Mouse (Mus musculus) forebrain, embryonic 10.5 days (tissue): ENCODE measurements at regions not wholly inside any gene's neighbourhood (a gene's known extent, or its start where the extent isn't known, plus 50 kb on each side); places are given as distances from the start of the nearest gene placed in this dataset.
"Not testable (repeated sequence)": the region's sequence is repeated elsewhere in the genome, so short reads cannot be mapped to it uniquely, and the experiment has no call there.

Experiments used
- DNase-seq: peaks from one replicate; pipeline ENCODE4 v3.0.0-alpha.2; 2017; ENCODE audit warnings: low spot score; ENCODE audit errors: extremely low spot score
- H3K27ac ChIP-seq: fragments of 300-500 bp; sonication (generic); 2 replicates; pipeline ENCODE4 v1.5.1; 2016; ENCODE audit warnings: mild to moderate bottlenecking
- H3K27me3 ChIP-seq: fragments of 300-500 bp; sonication (generic); 2 replicates; pipeline ENCODE4 v1.6.1; 2016; ENCODE audit warnings: mild to moderate bottlenecking; ENCODE audit not compliant: poor library complexity, severe bottlenecking
- H3K36me3 ChIP-seq: fragments of 300-500 bp; sonication (generic); replicated peaks from 2 replicates; pipeline ENCODE4 v1.6.1; 2016; ENCODE audit warnings: mild to moderate bottlenecking, moderate library complexity
- H3K4me1 ChIP-seq: fragments of 300-500 bp; sonication (generic); 2 replicates; pipeline ENCODE4 v1.6.1; 2016
- H3K4me3 ChIP-seq: fragments of 300-500 bp; sonication (generic); 2 replicates; pipeline ENCODE4 v1.5.1; 2016; ENCODE audit warnings: mild to moderate bottlenecking, moderate library complexity
- H3K9me3 ChIP-seq: fragments of 300-500 bp; sonication (generic); 2 replicates; pipeline ENCODE4 v1.6.1; 2016; ENCODE audit warnings: mild to moderate bottlenecking, moderate library complexity
- WGBS: fragments of 180-500 bp; shearing (Covaris S2); methylation state at CpG from one replicate; pipeline ENCODE4 v1.1.7; 2016; 5-methylcytosine and 5-hydroxymethylcytosine counted together

DNA sequence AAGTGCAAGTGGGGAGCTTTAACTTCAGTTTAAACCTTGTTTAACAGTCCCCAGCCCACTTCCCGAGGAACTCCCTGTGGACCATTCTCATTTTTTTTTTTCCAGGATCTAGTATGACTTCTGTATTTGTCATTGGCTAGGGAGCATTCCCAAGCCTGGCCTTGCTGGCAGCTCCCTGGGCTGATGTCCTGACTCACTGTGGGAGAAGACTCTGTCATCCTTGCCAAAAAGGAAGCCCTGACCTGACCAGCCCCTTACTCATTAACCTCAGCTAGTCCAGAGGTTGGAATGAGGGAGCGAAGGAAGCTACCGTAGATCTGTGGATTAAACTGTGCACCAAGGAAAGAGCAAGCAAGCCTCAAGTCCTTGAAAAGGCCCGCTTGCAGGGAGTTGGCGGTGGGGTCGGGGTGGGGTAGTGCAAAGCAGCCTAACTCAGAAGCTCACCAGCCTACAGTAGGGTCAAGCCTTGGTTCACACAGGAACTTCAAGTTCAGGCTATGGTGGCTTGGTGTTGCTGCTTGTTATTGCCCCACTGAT, 130.3 kb downstream of the Kcnrg start:
- peak overlapping the region; percentile 65 for H3K27ac ChIP-seq
- no peak for DNase-seq
- H3K4me1 ChIP-seq, result peaks cover 27% of the 10 kb centered on the region
- H3K9me3 ChIP-seq, result no peaks in the 10 kb centered on the region
- no peaks in the 10 kb centered on the region for H3K36me3 ChIP-seq
- 78% methylated on average over 6 of the region's 6 CpGs for WGBS
- no peak overlapping the region for H3K4me3 ChIP-seq
- H3K27me3 ChIP-seq, result no peaks in the 10 kb centered on the region

DNA sequence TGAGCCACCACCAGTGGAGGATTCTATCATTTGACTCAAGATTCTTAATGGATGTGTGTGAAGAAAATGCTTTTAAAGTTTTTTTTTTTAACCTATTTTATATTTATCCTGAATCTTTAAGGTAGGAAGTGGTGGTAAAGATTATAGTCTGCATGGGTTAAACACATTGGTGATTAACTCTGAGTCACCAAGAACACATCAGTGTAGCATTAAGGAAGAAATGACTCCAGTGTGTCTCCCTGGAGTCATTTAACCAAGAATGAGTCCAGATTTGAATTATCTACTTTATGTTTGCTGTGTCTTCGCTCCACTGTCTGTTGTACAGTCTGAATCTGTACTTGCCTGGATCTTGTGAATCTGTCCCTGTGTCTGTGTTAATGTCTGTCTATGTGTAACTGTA, 132.2 kb downstream of the Kcnrg start:
- Histone ChIP-seq H3K4me1 (peaks cover 35% of the 10 kb centered on the region), H3K27me3 (no peaks in the 10 kb centered on the region), H3K36me3 (no peaks in the 10 kb centered on the region), H3K9me3 (no peaks in the 10 kb centered on the region), H3K4me3 (no peak overlapping the region), H3K27ac (no peak overlapping the region)
- WGBS, result 95% methylated on average over 1 of the region's 1 CpGs
- no peak for DNase-seq

- Histone ChIP-seq H3K36me3 (no peaks in the 10 kb centered on the region), H3K9me3 (no peaks in the 10 kb centered on the region), H3K27me3 (no peaks in the 10 kb centered on the region), H3K4me1 (peaks cover 7% of the 10 kb centered on the region), H3K27ac (no peak overlapping the region), H3K4me3 (no peak overlapping the region)
- no peak for DNase-seq
- 54% methylated on average over 4 of the region's 4 CpGs for WGBS
Measured at GRCm38 (mm10) chr14:61743855-61744408, 136.7 kb downstream of the Kcnrg start.

- Histone ChIP-seq H3K9me3 (no peaks in the 10 kb centered on the region), H3K27me3 (peaks cover 10% of the 10 kb centered on the region), H3K4me1 (peaks cover 14% of the 10 kb centered on the region), H3K4me3 (no peak overlapping the region), H3K36me3 (no peaks in the 10 kb centered on the region), H3K27ac (no peak overlapping the region)
- 97% methylated on average over 3 of the region's 3 CpGs for WGBS
- DNase-seq, result no peak
Measured at GRCm38 (mm10) chr14:61753421-61753820, 146.2 kb downstream of the Kcnrg start.

DNA sequence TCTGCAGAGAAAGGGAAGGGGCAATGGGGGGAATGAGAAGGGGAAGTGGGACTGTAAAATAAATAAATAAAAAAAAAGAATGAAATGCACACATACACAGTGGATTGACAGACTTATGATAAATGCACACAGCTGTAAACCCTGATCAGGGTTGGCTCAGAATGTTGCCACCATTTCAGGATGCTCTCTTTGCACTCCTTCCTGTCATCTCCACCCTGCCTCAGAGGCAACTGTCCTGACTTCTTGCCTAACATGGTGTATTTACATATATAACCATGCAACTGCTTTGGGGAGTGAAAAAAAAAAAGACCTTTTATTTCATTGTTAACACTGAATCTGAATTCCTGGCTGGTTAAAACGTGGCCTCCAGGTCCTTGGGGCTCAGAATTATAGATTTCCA, 149.4 kb downstream of the Kcnrg start:
- H3K4me3 ChIP-seq, result no peak overlapping the region
- H3K4me1 ChIP-seq, result peaks cover 14% of the 10 kb centered on the region
- H3K27ac ChIP-seq, result peak overlapping the region; percentile 54; the same call in 1 of the 2 replicates
- DNase-seq, result no peak
- H3K9me3 ChIP-seq, result no peaks in the 10 kb centered on the region
- WGBS, result 19% methylated on average over 1 of the region's 1 CpGs
- no peaks in the 10 kb centered on the region for H3K36me3 ChIP-seq
- peaks cover 13% of the 10 kb centered on the region for H3K27me3 ChIP-seq

- peak; percentile 23 for DNase-seq
- peaks cover 13% of the 10 kb centered on the region for H3K27me3 ChIP-seq
- 4% methylated on average over 14 of the region's 15 CpGs for WGBS
- peaks cover 14% of the 10 kb centered on the region for H3K4me1 ChIP-seq
- H3K36me3 ChIP-seq, result no peaks in the 10 kb centered on the region
- peak overlapping the region; percentile 54; the same call in 1 of the 2 replicates for H3K27ac ChIP-seq
- H3K9me3 ChIP-seq, result no peaks in the 10 kb centered on the region
- H3K4me3 ChIP-seq, result peak overlapping the region; percentile 34
Measured at GRCm38 (mm10) chr14:61757086-61757822, 150.0 kb downstream of the Kcnrg start.

DNA sequence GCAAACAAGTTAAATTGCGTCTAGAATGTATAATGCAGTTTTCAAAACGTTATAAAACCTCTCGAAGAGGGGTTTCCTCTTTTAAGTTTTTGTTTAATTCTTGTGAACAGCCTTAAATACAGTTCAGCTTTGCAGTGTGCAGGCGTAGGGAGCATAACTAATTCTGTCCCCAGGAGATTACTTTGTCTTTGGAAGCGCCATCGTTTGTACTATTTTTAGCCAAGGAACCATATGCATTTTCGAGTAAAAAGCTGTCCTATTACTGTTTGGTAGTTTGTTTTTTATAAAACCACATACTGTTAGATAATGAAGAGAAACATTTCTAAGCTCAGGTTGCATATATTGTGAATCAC, 150.5 kb downstream of the Kcnrg start:
- H3K4me1 ChIP-seq, result peaks cover 14% of the 10 kb centered on the region
- peak overlapping the region; percentile 54; the same call in 1 of the 2 replicates for H3K27ac ChIP-seq
- H3K4me3 ChIP-seq, result peak overlapping the region; percentile 34
- no peak for DNase-seq
- 50% methylated on average over 7 of the region's 7 CpGs for WGBS
- H3K27me3 ChIP-seq, result peaks cover 13% of the 10 kb centered on the region
- H3K36me3 ChIP-seq, result no peaks in the 10 kb centered on the region
- no peaks in the 10 kb centered on the region for H3K9me3 ChIP-seq

DNA sequence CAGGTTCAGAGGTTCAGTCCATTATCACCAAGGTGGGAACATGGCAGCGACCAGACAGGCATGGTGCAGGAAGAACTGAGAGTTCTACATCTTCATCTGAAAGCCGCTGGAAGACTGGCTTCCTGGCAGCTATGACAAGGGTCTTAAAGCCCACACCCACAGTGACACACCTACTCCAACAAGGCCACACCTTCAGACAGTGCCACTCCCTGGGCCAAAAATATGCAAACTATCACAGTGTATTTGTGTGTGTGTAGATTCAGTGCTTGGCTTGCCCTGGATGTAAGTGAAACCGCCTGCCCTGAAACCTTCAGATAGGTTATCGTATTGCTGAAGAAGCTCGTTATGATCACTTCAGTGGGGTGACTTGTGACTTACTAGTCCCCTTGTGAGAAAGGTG, 151.3 kb downstream of the Kcnrg start:
- DNase-seq, result no peak
- Histone ChIP-seq H3K4me3 (no peak overlapping the region), H3K9me3 (no peaks in the 10 kb centered on the region), H3K27me3 (peaks cover 13% of the 10 kb centered on the region), H3K36me3 (no peaks in the 10 kb centered on the region), H3K4me1 (peaks cover 14% of the 10 kb centered on the region), H3K27ac (no peak overlapping the region)
- 88% methylated on average over 5 of the region's 5 CpGs for WGBS

GRCm38 (mm10) chr14:61760176-61760575, 152.9 kb downstream of the Kcnrg start:
- 84% methylated on average over 12 of the region's 12 CpGs for WGBS
- not testable (repeated sequence) for H3K36me3 ChIP-seq, DNase-seq, H3K27ac ChIP-seq, H3K4me3 ChIP-seq, H3K9me3 ChIP-seq
- H3K4me1 ChIP-seq, result peaks cover 14% of the 10 kb centered on the region
- peaks cover 13% of the 10 kb centered on the region for H3K27me3 ChIP-seq

GRCm38 (mm10) chr14:61762076-61762475, 154.8 kb downstream of the Kcnrg start:
- Histone ChIP-seq H3K36me3 (no peaks in the 10 kb centered on the region), H3K4me1 (peaks cover 9% of the 10 kb centered on the region), H3K9me3 (no peaks in the 10 kb centered on the region), H3K4me3 (no peak overlapping the region), H3K27ac (no peak overlapping the region), H3K27me3 (peaks cover 6% of the 10 kb centered on the region)
- 90% methylated on average over 5 of the region's 5 CpGs for WGBS
- DNase-seq, result no peak

DNA sequence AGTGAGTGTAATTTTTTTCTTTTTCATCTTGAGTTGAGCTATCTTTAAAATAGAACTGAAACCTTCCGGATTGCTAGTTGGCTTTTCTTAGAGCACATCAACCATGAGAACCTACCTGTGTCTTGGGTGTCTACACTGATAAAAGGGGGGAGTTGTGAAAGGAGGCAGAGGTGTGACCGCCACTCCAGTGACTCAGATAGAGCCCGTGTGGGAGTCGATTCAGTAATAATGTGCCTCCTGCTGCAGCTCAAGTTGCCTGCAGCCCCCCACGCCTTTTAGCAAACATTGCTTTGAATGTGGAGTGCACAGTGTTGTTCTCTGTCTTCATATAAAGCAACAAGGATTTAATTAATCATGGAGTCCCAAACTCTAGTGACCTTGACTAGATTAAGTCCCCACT, 162.6 kb downstream of the Kcnrg start:
- WGBS, result 83% methylated on average over 5 of the region's 5 CpGs
- Histone ChIP-seq H3K36me3 (no peaks in the 10 kb centered on the region), H3K4me3 (no peak overlapping the region), H3K27me3 (no peaks in the 10 kb centered on the region), H3K4me1 (no peaks in the 10 kb centered on the region), H3K27ac (no peak overlapping the region), H3K9me3 (no peaks in the 10 kb centered on the region)
- DNase-seq, result no peak

DNA sequence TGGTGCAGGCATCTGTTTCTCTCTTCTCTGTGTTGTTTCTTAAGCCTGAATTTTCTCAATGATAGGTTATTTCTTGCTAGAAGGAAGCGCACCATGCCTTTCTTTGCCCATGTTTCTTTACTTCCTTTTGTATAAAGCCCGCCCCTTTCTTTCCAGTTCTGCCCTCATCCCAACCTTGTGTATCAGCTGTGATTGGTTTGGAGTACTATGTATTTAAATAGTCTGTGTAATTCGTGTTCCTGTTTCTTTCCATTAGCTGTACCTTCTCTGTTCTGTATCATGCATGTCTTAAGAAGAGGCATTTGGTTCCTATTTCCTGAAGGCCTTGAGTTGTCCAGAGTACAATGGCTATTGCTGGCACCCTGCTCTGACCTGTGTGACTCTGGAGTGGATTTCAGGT, 166.9 kb downstream of the Kcnrg start:
- no peaks in the 10 kb centered on the region for H3K4me1 ChIP-seq
- no peak overlapping the region for H3K27ac ChIP-seq
- H3K36me3 ChIP-seq, result no peaks in the 10 kb centered on the region
- H3K27me3 ChIP-seq, result no peaks in the 10 kb centered on the region
- 87% methylated on average over 3 of the region's 3 CpGs for WGBS
- no peak for DNase-seq
- no peaks in the 10 kb centered on the region for H3K9me3 ChIP-seq
- no peak overlapping the region for H3K4me3 ChIP-seq

- H3K36me3 ChIP-seq, result no peaks in the 10 kb centered on the region
- no peaks in the 10 kb centered on the region for H3K9me3 ChIP-seq
- 83% methylated on average over 5 of the region's 5 CpGs for WGBS
- no peaks in the 10 kb centered on the region for H3K27me3 ChIP-seq
- no peak for DNase-seq
- no peak overlapping the region for H3K27ac ChIP-seq
- no peaks in the 10 kb centered on the region for H3K4me1 ChIP-seq
- H3K4me3 ChIP-seq, result no peak overlapping the region
Measured at GRCm38 (mm10) chr14:61778618-61779017, 171.4 kb downstream of the Kcnrg start.
